In genomic region chr10:38966646-38967045, GRCm38 (mm10) we compare ENCODE assay signal across 9 mouse cellular contexts. TPM values are rescaled to one million over a fixed set of nuclear protein-coding genes. Genes with fewer than 3 reads are reported as not detected.
DNase-seq lines count a peak whose midpoint lies in the region; ATAC-seq and TF ChIP-seq lines count a peak whose summit lies in the region.
"Had no signal": no experiment of that assay in that cellular context is flagged by ENCODE, and none has a peak within 500 bp of the region (broad histone marks: within the 10 kb centered on the region; RNA-seq: fewer than 3 reads in every experiment).

No protein-coding gene starts in this region.

- no peak overlapping the region for H3K4me2 ChIP-seq in forebrain, embryonic 15.5 days (replicated peaks)
- peak overlapping the region; percentile 75 for H3K4me2 ChIP-seq in hindbrain, embryonic 15.5 days
- peak overlapping the region; percentile 67 for H3K4me2 ChIP-seq in neural tube, embryonic 13.5 days

- no peak for TF ChIP-seq CTCF in left cerebral cortex, adult 2 months (IDR thresholded peaks at IDR 0.05)

- peaks cover 12% of the 10 kb centered on the region for H3K4me1 ChIP-seq in forebrain, embryonic 10.5 days
- peaks cover 10% of the 10 kb centered on the region for H3K4me1 ChIP-seq in forebrain, embryonic 15.5 days
- peaks cover 12% of the 10 kb centered on the region for H3K4me1 ChIP-seq in hindbrain, embryonic 15.5 days (replicated peaks)
- H3K4me1 ChIP-seq in neural tube, embryonic 13.5 days (replicated peaks) = peaks cover 13% of the 10 kb centered on the region

- 88% methylated on average over 2 of the region's 2 CpGs for WGBS in forebrain, embryonic 10.5 days
- WGBS in forebrain, embryonic 15.5 days = 85% methylated on average over 2 of the region's 2 CpGs
- 88% methylated on average over 2 of the region's 2 CpGs for WGBS in hindbrain, embryonic 15.5 days
- WGBS in neural tube, embryonic 13.5 days = 88% methylated on average over 2 of the region's 2 CpGs

- no peak overlapping the region for H3K9ac ChIP-seq in forebrain, embryonic 15.5 days (replicated peaks)
- H3K9ac ChIP-seq in hindbrain, embryonic 15.5 days = peak overlapping the region; percentile 48; the same call in 1 of the 2 replicates
- peak overlapping the region; percentile 71 for H3K9ac ChIP-seq in neural tube, embryonic 13.5 days

- no peaks in the 10 kb centered on the region for H3K36me3 ChIP-seq in forebrain, embryonic 10.5 days (replicated peaks)
- no peaks in the 10 kb centered on the region for H3K36me3 ChIP-seq in forebrain, embryonic 15.5 days
- H3K36me3 ChIP-seq in hindbrain, embryonic 15.5 days = no peaks in the 10 kb centered on the region
- H3K36me3 ChIP-seq in neural tube, embryonic 13.5 days = no peaks in the 10 kb centered on the region

- H3K27me3 ChIP-seq in forebrain, embryonic 10.5 days (ENCODE audit: poor library complexity, severe bottlenecking) = peaks cover 24% of the 10 kb centered on the region
- H3K27me3 ChIP-seq in forebrain, embryonic 15.5 days = no peaks in the 10 kb centered on the region
- H3K27me3 ChIP-seq in hindbrain, embryonic 15.5 days = no peaks in the 10 kb centered on the region
- no peaks in the 10 kb centered on the region for H3K27me3 ChIP-seq in neural tube, embryonic 13.5 days
- H3K27me3 ChIP-seq: Patski had no signal

- no peaks in the 10 kb centered on the region for H3K9me3 ChIP-seq in forebrain, embryonic 10.5 days
- H3K9me3 ChIP-seq in forebrain, embryonic 15.5 days = no peaks in the 10 kb centered on the region
- H3K9me3 ChIP-seq in hindbrain, embryonic 15.5 days = no peaks in the 10 kb centered on the region
- no peaks in the 10 kb centered on the region for H3K9me3 ChIP-seq in neural tube, embryonic 13.5 days

- intact Hi-C loops in left cerebral cortex, adult 2 months (cut with DNase I) = no loop called here
- intact Hi-C loops in left cerebral cortex, postnatal 4 days (cut with DNase I) = no loop called here

- no peak for DNase-seq in forebrain, embryonic 10.5 days (ENCODE audit: extremely low spot score, low spot score)
- DNase-seq in left cerebral cortex, adult 2 months (ENCODE audit: extremely low spot score in 1 of 2, low spot score in 2 of 2) = no peak
- DNase-seq in left cerebral cortex, postnatal 4 days = no peak

- ATAC-seq in forebrain, embryonic 15.5 days (replicated peaks) = no peak
- no peak for ATAC-seq in hindbrain, embryonic 15.5 days (ENCODE audit: low FRiP score, low read depth)
- ATAC-seq in neural tube, embryonic 13.5 days (ENCODE audit: low read depth) = no peak
- no peak for ATAC-seq in monocyte, adult 5-6 weeks (replicated peaks; ENCODE audit: insufficient number of reproducible peaks, low FRiP score, low TSS enrichment, poor library complexity, severe bottlenecking)
- no peak for ATAC-seq in megakaryocyte-erythroid progenitor cell, adult 5-6 weeks (replicated peaks; ENCODE audit: low FRiP score, low TSS enrichment, poor library complexity, severe bottlenecking)
- ATAC-seq: Patski had no signal

- H3K27ac ChIP-seq in forebrain, embryonic 10.5 days = no peak overlapping the region
- H3K27ac ChIP-seq in forebrain, embryonic 15.5 days (replicated peaks) = no peak overlapping the region
- no peak overlapping the region for H3K27ac ChIP-seq in left cerebral cortex, adult 2 months
- H3K27ac ChIP-seq in hindbrain, embryonic 15.5 days (replicated peaks) = no peak overlapping the region
- peak overlapping the region; percentile 74; the same call in 1 of the 2 replicates for H3K27ac ChIP-seq in neural tube, embryonic 13.5 days (replicated peaks)

- H3K4me3 ChIP-seq in forebrain, embryonic 10.5 days = peak overlapping the region; percentile 53
- H3K4me3 ChIP-seq in forebrain, embryonic 15.5 days = no peak overlapping the region
- H3K4me3 ChIP-seq in left cerebral cortex, adult 2 months = peak overlapping the region; percentile 50
- H3K4me3 ChIP-seq in hindbrain, embryonic 15.5 days = peak overlapping the region; percentile 42
- H3K4me3 ChIP-seq in neural tube, embryonic 13.5 days = peak overlapping the region; percentile 48

RNA-seq across cellular contexts. Expression of gene Lama4, which starts 1.3 kb away (rescaled TPM):
- 13.2 and 14.5 TPM in 2 replicates for polyA plus RNA-seq in forebrain, embryonic 10.5 days (2016; fragmentation: Nextera tagmentation; extraction: Ambion mirVana)
- polyA plus RNA-seq in forebrain, embryonic 15.5 days (2015; fragmentation: Nextera tagmentation; extraction: Ambion mirVana) = 13.2 and 14.2 TPM in 2 replicates
- 10 to 100 TPM in 1 of 2 experiments, 1 to 10 TPM in 1; 7.8 to 13.2 TPM for total RNA-seq in left cerebral cortex, adult 2 months (2021)
- 10 to 100 TPM; 26.7 to 32.8 TPM for total RNA-seq in left cerebral cortex, postnatal 4 days (2021)
- polyA plus RNA-seq in hindbrain, embryonic 15.5 days (2015; fragmentation: Nextera tagmentation; extraction: Ambion mirVana) = 23.0 and 25.4 TPM in 2 replicates
- 33.3 and 36.7 TPM in 2 replicates for polyA plus RNA-seq in neural tube, embryonic 13.5 days (2015; fragmentation: Nextera tagmentation; extraction: Ambion mirVana)
- not detected in 3 replicates for total RNA-seq in monocyte, adult 5-6 weeks (2017)
- not detected in 2 replicates for total RNA-seq in megakaryocyte-erythroid progenitor cell, adult 5-6 weeks (2014; fragmentation: Nextera tagmentation)
- total RNA-seq in megakaryocyte-erythroid progenitor cell, adult 5-6 weeks (2017) = not detected in 2 replicates
